Mouse (Mus musculus): ENCODE results near the gene Capn15. TPM values are rescaled to one million over a fixed set of nuclear protein-coding genes. Genes with fewer than 3 reads are reported as not detected.

Gene Capn15
- polyA plus RNA-seq (2017; shearing (Covaris generic)), result 10 to 100 TPM; 21.3 to 28.1 TPM

DNA sequence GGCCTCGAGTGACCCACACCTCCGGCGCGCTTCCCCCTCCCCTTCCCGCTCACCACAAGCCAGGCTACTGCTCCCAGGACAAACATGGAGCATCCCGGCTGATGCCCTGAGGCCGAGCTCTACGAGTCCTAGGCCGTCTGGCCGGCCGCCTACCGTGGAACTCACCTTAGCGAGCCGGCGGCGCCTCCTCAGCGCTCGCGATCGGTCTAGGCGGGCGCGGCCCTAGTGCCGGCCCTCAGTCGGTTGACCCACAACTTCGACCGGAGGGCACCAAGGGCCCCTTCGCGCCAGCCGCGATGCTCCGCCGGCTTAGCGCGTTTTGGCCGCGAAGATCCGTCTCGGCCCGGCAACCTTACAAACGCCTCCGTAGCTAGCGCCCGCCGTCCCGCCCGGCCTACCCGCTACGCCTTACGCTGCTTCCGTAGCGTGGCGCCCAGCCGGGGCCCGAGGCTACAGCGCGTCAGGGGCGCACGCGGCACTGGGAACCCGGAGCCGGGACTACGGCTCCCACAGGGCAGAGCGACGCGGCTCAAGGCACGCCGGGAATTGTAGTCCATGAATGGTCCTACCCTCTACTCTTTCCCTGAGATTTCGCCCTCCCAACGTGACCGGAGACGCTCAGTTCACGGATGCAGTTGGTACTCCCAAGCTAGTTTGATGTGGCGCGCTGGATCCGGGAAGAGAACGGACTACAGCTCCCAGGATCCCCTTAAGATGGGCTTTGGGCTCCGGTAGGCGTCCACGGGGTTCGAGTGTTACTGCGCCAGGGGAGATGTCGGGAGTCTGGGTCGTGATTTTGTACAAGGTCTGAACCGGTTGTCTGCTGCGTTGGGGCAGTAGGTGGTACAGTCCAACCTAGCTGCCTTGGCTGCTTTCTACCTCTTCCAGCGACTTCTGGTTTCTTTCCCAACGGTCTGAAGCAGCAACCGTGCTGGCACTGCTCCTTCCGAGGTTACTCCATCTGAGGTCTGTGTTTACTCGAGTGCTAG, at the start of gene Capn15:
Capn15 (minus strand) TSS at position 491 of the 989 bp plus-strand sequence.

GRCm38 (mm10) chr17:25951803-25952623, 33.6 kb downstream of the Capn15 start, which contains the start of gene A930017K11Rik:
A930017K11Rik (minus strand) TSS chr17:25952565.

GRCm38 (mm10) chr17:25944366-25945163, 41.0 kb downstream of the Capn15 start, which contains the start of the genes Pigq and Nhlrc4:
Pigq (minus strand) TSS chr17:25944936.
Nhlrc4 (minus strand) TSS chr17:25944961.

GRCm38 (mm10) chr17:25919144-25919785, 66.3 kb downstream of the Capn15 start, which contains the start of gene Rab40c:
Rab40c (minus strand) TSS chr17:25919727.

Other genes starting within 250 kb of the Capn15 start
- gene Mslnl, start 249.8 kb downstream of the Capn15 start, polyA plus RNA-seq (2017; shearing (Covaris generic)), result not detected
- gene Msln, start 231.4 kb downstream of the Capn15 start, polyA plus RNA-seq (2017; shearing (Covaris generic)), result under 1 TPM in 1 of 2 experiments, not detected in 1; 0.26 TPM
- 10 to 100 TPM; 18.7 to 25.8 TPM for gene Narfl, start 212.0 kb downstream of the Capn15 start, polyA plus RNA-seq (2017; shearing (Covaris generic))
- 10 to 100 TPM; 46.8 to 50.3 TPM for gene Haghl, start 200.1 kb downstream of the Capn15 start, polyA plus RNA-seq (2017; shearing (Covaris generic))
- gene Ccdc78, start 199.2 kb downstream of the Capn15 start, polyA plus RNA-seq (2017; shearing (Covaris generic)), result under 1 TPM; 0.59 to 0.72 TPM
- 100 to 1,000 TPM; 177 to 212 TPM for gene Fam173a, start 192.9 kb downstream of the Capn15 start, polyA plus RNA-seq (2017; shearing (Covaris generic))
- 1 to 10 TPM in 1 of 2 experiments, not detected in 1; 1.1 TPM for gene AC134908.4, start 190.1 kb downstream of the Capn15 start, polyA plus RNA-seq (2017; shearing (Covaris generic))
- gene Metrn, start 188.7 kb downstream of the Capn15 start, polyA plus RNA-seq (2017; shearing (Covaris generic)), result 10 to 100 TPM; 37.5 to 46.1 TPM
- not detected for gene Fbxl16, start 176.7 kb downstream of the Capn15 start, polyA plus RNA-seq (2017; shearing (Covaris generic))
- gene Wdr24, start 162.2 kb downstream of the Capn15 start, polyA plus RNA-seq (2017; shearing (Covaris generic)), result 10 to 100 TPM; 22.8 to 29.5 TPM
- 10 to 100 TPM; 16.2 to 25.7 TPM for gene Jmjd8, start 156.9 kb downstream of the Capn15 start, polyA plus RNA-seq (2017; shearing (Covaris generic))
- 100 to 1,000 TPM; 130 TPM for gene Stub1, start 152.4 kb downstream of the Capn15 start, polyA plus RNA-seq (2017; shearing (Covaris generic))
- 1 to 10 TPM; 1.5 to 3.3 TPM for gene Rhbdl1, start 148.5 kb downstream of the Capn15 start, polyA plus RNA-seq (2017; shearing (Covaris generic))
- 1 to 10 TPM; 2.5 to 3.2 TPM for gene Gm20683, start 144.0 kb downstream of the Capn15 start, polyA plus RNA-seq (2017; shearing (Covaris generic))
- 10 to 100 TPM; 32.6 to 40.3 TPM for gene Rhot2, start 140.9 kb downstream of the Capn15 start, polyA plus RNA-seq (2017; shearing (Covaris generic))
- gene Wdr90, start 124.3 kb downstream of the Capn15 start, polyA plus RNA-seq (2017; shearing (Covaris generic)), result 10 to 100 TPM in 1 of 2 experiments, 1 to 10 TPM in 1; 5.7 to 11.5 TPM
- gene Mcrip2, start 117.0 kb downstream of the Capn15 start, polyA plus RNA-seq (2017; shearing (Covaris generic)), result 1 to 10 TPM; 4.5 to 5.5 TPM
- 100 to 1,000 TPM in 1 of 2 experiments, 10 to 100 TPM in 1; 82.0 to 102 TPM for gene Mettl26, start 110.7 kb downstream of the Capn15 start, polyA plus RNA-seq (2017; shearing (Covaris generic))
- 1 to 10 TPM; 1.5 to 1.9 TPM for gene Wfikkn1, start 104.9 kb downstream of the Capn15 start, polyA plus RNA-seq (2017; shearing (Covaris generic))
- 10 to 100 TPM; 15.4 to 25.0 TPM for gene Rab40c, start 66.1 kb downstream of the Capn15 start, polyA plus RNA-seq (2017; shearing (Covaris generic))
- 10 to 100 TPM; 25.0 to 52.5 TPM for gene Pigq, start 40.9 kb downstream of the Capn15 start, polyA plus RNA-seq (2017; shearing (Covaris generic))
- not detected for gene Nhlrc4, start 40.8 kb downstream of the Capn15 start, polyA plus RNA-seq (2017; shearing (Covaris generic))
- under 1 TPM in 1 of 2 experiments, not detected in 1; 0.17 TPM for gene A930017K11Rik, start 33.2 kb downstream of the Capn15 start, polyA plus RNA-seq (2017; shearing (Covaris generic))
- gene Rab11fip3, start 83.8 kb upstream of the Capn15 start, polyA plus RNA-seq (2017; shearing (Covaris generic)), result 10 to 100 TPM; 10.7 to 12.3 TPM
- gene Decr2, start 104.5 kb upstream of the Capn15 start, polyA plus RNA-seq (2017; shearing (Covaris generic)), result 10 to 100 TPM; 23.0 to 30.8 TPM
- 10 to 100 TPM in 1 of 2 experiments, 1 to 10 TPM in 1; 2.7 to 15.3 TPM for gene Nme4, start 109.8 kb upstream of the Capn15 start, polyA plus RNA-seq (2017; shearing (Covaris generic))
- 10 to 100 TPM; 10.9 to 27.2 TPM for gene Tmem8, start 127.5 kb upstream of the Capn15 start, polyA plus RNA-seq (2017; shearing (Covaris generic))
- gene Mrpl28, start 137.7 kb upstream of the Capn15 start, polyA plus RNA-seq (2017; shearing (Covaris generic)), result 10 to 100 TPM; 66.4 to 87.1 TPM
- gene Axin1, start 152.9 kb upstream of the Capn15 start, polyA plus RNA-seq (2017; shearing (Covaris generic)), result 10 to 100 TPM; 80.7 to 84.0 TPM
- gene Pdia2, start 213.3 kb upstream of the Capn15 start, polyA plus RNA-seq (2017; shearing (Covaris generic)), result under 1 TPM; 0.59 to 0.69 TPM
- gene Rgs11, start 217.2 kb upstream of the Capn15 start, polyA plus RNA-seq (2017; shearing (Covaris generic)), result 10 to 100 TPM; 13.9 to 14.8 TPM
- gene Arhgdig, start 222.0 kb upstream of the Capn15 start, polyA plus RNA-seq (2017; shearing (Covaris generic)), result under 1 TPM; 0.58 to 0.93 TPM

Data from activated CD4-positive, CD25-positive, alpha-beta regulatory T cell (primary cell).